Mouse (Mus musculus) intestine, postnatal 0 days (tissue): ENCODE measurements around the gene Aurkb. TPM values are rescaled to one million over a fixed set of nuclear protein-coding genes. Genes with fewer than 3 reads are reported as not detected.

Experiments used
- ATAC-seq: fragments of 200-750 bp; cut with Nextera tagmentation; 2 replicates; pipeline ENCODE4 v1.8.0; 2017; ENCODE audit warnings: mild to moderate bottlenecking, moderate TSS enrichment, moderate library complexity
- H3K27ac ChIP-seq: fragments of 300-500 bp; sonication (generic); 2 replicates; pipeline ENCODE4 v1.5.1; 2014; ENCODE audit warnings: mild to moderate bottlenecking, low read depth, low read length, moderate library complexity
- H3K27me3 ChIP-seq: fragments of 300-500 bp; sonication (generic); replicated peaks from 2 replicates; pipeline ENCODE4 v1.6.1; 2014; ENCODE audit warnings: low read length, mixed read lengths; ENCODE audit not compliant: control insufficient read depth, insufficient read depth
- H3K36me3 ChIP-seq: fragments of 300-500 bp; sonication (generic); 2 replicates; pipeline ENCODE4 v1.6.1; 2014; ENCODE audit warnings: mild to moderate bottlenecking, moderate library complexity; ENCODE audit not compliant: control insufficient read depth, insufficient read depth
- H3K4me1 ChIP-seq: fragments of 300-500 bp; sonication (generic); replicated peaks from 2 replicates; pipeline ENCODE4 v1.6.1; 2014; ENCODE audit warnings: antibody characterized with exemption, low read length, mixed read lengths; ENCODE audit not compliant: control insufficient read depth, insufficient read depth
- H3K4me2 ChIP-seq: fragments of 300-500 bp; sonication (generic); replicated peaks from 2 replicates; pipeline ENCODE4 v1.6.1; 2014; ENCODE audit warnings: low read depth, mild to moderate bottlenecking, moderate library complexity
- H3K4me3 ChIP-seq: fragments of 300-500 bp; sonication (generic); 2 replicates; pipeline ENCODE4 v1.5.1; 2014; ENCODE audit warnings: low read depth, low read length
- H3K9ac ChIP-seq: fragments of 300-500 bp; sonication (generic); 2 replicates; pipeline ENCODE4 v1.6.1; 2014; ENCODE audit warnings: mild to moderate bottlenecking, low read depth, low read length
- H3K9me3 ChIP-seq: fragments of 300-500 bp; sonication (generic); 2 replicates; pipeline ENCODE4 v1.6.1; 2016; ENCODE audit warnings: mixed run types; ENCODE audit not compliant: control insufficient read depth
- CTCF ChIP-seq: sonication (generic); IDR thresholded peaks from 2 replicates; pipeline ENCODE4 v1.5.1; 2016; ENCODE audit warnings: low read depth, mild to moderate bottlenecking, control low read depth, antibody characterized with exemption, moderate library complexity
- WGBS: fragments of 180-500 bp; shearing (Covaris S2); extraction: QIAGEN DNeasy Blood & Tissue Kit; methylation state at CpG from one replicate; pipeline ENCODE4 v1.1.7; 2014; 5-methylcytosine and 5-hydroxymethylcytosine counted together
- polyA plus RNA-seq: library from polyadenylated mRNA; unstranded; fragments of >200 nt; fragmentation: Nextera tagmentation; extraction: Ambion mirVana; gene quantifications from 2 replicates; pipeline ENCODE4 v1.2.1, GENCODE M21; 2015

The Aurkb gene
- polyA plus RNA-seq, 1 experiment from 2014 or later = 24.3 TPM

DNA sequence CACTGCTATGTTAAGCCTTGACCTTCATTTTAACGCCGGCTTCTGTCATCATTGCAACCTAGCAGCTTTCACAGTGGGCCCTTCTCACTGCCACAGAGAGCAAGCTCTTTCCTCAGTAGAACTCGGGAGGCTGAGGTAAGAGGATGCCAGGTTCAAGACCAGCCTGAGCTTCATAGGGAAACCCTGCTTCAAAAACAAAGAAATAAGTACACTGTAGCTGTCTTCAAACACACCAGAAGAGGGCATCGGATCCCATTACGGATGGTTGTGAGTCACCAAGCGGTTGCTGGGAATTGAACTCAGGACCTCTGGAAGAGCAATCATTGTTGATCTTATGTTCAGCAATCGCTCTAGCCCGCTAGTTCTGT, 35.4 kb downstream of the Aurkb start:
- no peak for ATAC-seq
- H3K4me3 ChIP-seq = no peak overlapping the region

DNA sequence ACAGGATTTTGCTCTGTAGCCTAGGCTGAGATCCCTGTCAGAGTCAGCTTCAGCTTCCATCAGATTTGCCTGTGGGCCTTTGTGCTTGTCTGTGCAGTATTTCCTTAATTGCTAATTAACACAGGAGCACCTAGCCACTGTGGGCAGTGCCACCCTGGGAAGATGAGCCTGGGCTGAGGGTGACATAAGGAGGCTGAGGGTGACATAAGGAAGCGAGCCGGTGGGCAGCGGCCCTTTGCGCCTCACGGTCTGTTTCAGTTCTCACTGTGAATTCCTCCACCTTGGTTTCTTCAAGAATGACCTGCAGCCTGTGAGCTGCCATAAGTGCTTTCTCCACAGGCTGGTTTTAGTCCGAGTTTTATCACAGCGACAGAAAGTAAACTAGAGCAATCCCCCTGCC, 36.2 kb downstream of the Aurkb start:
- Histone ChIP-seq H3K4me1 (no peaks in the 10 kb centered on the region), H3K27me3 (no peaks in the 10 kb centered on the region), H3K4me3 (no peak overlapping the region), H3K9ac (no peak overlapping the region), H3K4me2 (no peak overlapping the region), H3K36me3 (no peaks in the 10 kb centered on the region), H3K9me3 (no peaks in the 10 kb centered on the region), H3K27ac (no peak overlapping the region)
- ATAC-seq = no peak
- TF ChIP-seq CTCF = no peak
- 70% methylated on average over 7 of the region's 7 CpGs for WGBS

More for the DNA sequence above, 35.4 kb downstream of the Aurkb start:
- 89% methylated on average over 8 of the region's 8 CpGs for WGBS
- Histone ChIP-seq H3K4me2 (no peak overlapping the region), H3K9ac (no peak overlapping the region), H3K27ac (peak overlapping the region; percentile 78; the same call in 1 of the 2 replicates), H3K27me3 (no peaks in the 10 kb centered on the region), H3K4me1 (no peaks in the 10 kb centered on the region), H3K36me3 (no peaks in the 10 kb centered on the region), H3K9me3 (no peaks in the 10 kb centered on the region)
- no peak for TF ChIP-seq CTCF

DNA sequence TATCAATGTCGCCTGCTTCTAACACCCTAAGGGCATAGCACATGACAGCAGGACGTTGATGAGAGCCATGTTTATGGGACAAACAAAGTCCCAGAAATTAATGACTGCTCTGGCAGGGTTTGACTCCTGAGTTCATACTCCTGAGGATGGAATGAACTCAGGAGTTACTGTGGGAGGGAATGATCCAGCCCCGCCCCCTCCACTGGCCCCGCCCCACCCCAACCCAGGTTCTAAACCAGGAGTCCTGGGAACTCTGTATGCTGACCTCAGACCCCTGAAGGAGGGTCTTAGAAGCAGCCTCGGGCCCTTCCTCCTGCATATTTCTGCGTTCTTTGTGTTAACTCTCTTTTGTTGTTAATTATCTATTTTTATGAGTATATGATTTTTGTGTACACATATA, 40.2 kb downstream of the Aurkb start:
- H3K27ac ChIP-seq = no peak overlapping the region
- TF ChIP-seq CTCF = no peak
- peaks cover 12% of the 10 kb centered on the region; the same call in 1 of the 2 replicates for H3K36me3 ChIP-seq
- H3K4me3 ChIP-seq = no peak overlapping the region
- peaks cover 8% of the 10 kb centered on the region; the same call in 1 of the 2 replicates for H3K4me1 ChIP-seq
- 63% methylated on average over 6 of the region's 6 CpGs for WGBS
- H3K9me3 ChIP-seq = no peaks in the 10 kb centered on the region
- ATAC-seq = no peak
- no peak overlapping the region for H3K4me2 ChIP-seq
- no peak overlapping the region for H3K9ac ChIP-seq
- no peaks in the 10 kb centered on the region for H3K27me3 ChIP-seq

DNA sequence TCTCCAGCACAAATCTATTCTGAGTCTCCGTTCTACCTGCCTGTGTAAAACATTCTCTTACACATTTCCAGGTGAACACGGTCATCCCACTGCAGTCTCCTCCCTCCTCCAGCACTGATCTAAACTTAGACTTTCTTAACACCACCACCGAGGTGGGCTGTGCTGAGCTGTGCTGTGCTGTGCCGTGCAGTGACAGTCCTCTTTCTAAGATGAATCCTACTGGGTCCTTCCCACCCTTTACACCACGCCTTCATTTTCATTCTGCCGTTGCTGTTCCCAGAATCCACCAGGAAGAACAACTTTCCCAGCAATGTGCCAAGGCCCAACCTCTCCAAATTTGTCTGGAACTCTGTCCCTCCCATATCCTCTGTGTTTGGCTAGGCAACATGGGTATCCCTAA, 40.9 kb downstream of the Aurkb start:
- Histone ChIP-seq H3K36me3 (peaks cover 18% of the 10 kb centered on the region; the same call in 1 of the 2 replicates), H3K27ac (no peak overlapping the region), H3K9me3 (no peaks in the 10 kb centered on the region), H3K4me2 (no peak overlapping the region), H3K4me3 (no peak overlapping the region), H3K4me1 (peaks cover 8% of the 10 kb centered on the region; the same call in 1 of the 2 replicates), H3K9ac (no peak overlapping the region), H3K27me3 (no peaks in the 10 kb centered on the region)
- no peak for TF ChIP-seq CTCF
- WGBS = 56% methylated on average over 6 of the region's 6 CpGs
- ATAC-seq = no peak

DNA sequence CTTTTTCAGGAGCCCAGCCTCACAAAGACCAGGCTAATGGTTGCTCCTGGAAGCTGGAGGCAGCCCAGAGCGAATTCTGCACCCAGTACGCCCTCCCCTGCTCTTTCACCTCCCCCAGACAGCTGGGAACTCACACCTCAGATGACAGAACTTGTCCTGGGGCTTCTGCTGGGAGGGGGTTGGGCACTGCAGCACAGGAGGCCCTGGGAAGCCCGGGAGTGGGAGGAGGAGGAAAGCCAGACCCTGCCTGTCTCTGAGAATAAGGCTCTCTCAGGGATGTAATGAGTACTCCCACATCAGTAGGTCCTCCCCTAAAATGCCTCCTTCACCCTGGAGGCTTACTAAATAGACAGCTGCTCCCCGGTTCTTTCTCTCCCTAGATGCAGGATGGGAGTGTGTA, 41.6 kb downstream of the Aurkb start:
- no peak overlapping the region for H3K4me2 ChIP-seq
- no peak overlapping the region for H3K27ac ChIP-seq
- H3K4me1 ChIP-seq = peaks cover 8% of the 10 kb centered on the region; the same call in 1 of the 2 replicates
- no peak overlapping the region for H3K4me3 ChIP-seq
- no peaks in the 10 kb centered on the region for H3K27me3 ChIP-seq
- H3K36me3 ChIP-seq = peaks cover 19% of the 10 kb centered on the region; the same call in 1 of the 2 replicates
- 42% methylated on average over 4 of the region's 4 CpGs for WGBS
- H3K9me3 ChIP-seq = no peaks in the 10 kb centered on the region
- no peak for TF ChIP-seq CTCF
- no peak for ATAC-seq
- no peak overlapping the region for H3K9ac ChIP-seq

DNA sequence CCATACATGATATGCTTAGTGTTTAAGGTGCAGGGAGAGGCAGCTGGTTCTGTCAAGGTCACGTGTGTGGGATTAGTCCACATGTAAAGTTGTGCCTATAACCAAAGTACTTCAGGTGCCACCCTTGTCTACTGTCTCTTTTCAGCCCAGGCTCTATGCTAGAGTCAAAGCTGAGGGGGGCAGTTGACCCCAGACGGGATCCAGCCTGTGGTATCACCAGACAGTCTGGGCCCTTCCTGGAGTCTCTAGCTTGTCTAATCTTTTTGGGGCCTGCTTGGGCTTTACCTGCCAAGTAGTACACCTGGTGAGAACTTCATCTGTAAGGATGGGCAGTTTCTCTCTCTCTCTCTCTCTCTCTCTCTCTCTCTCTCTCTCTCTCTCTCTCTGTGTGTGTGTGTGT, 42.1 kb downstream of the Aurkb start:
- peak overlapping the region; percentile 82 for H3K4me2 ChIP-seq
- no peak overlapping the region for H3K27ac ChIP-seq
- no peak overlapping the region for H3K4me3 ChIP-seq
- WGBS = 69% methylated on average over 2 of the region's 2 CpGs
- H3K9ac ChIP-seq = no peak overlapping the region
- no peaks in the 10 kb centered on the region for H3K27me3 ChIP-seq
- no peak for ATAC-seq
- no peak for TF ChIP-seq CTCF
- H3K36me3 ChIP-seq = peaks cover 19% of the 10 kb centered on the region; the same call in 1 of the 2 replicates
- no peaks in the 10 kb centered on the region for H3K9me3 ChIP-seq
- peaks cover 8% of the 10 kb centered on the region; the same call in 1 of the 2 replicates for H3K4me1 ChIP-seq
